Mouse (Mus musculus) hindbrain, embryonic 10.5 days (tissue): ENCODE data around the gene Atp11b. TPM values are rescaled to one million over a fixed set of nuclear protein-coding genes. Genes with fewer than 3 reads are reported as not detected.

ENCODE experiments used
- DNase-seq: peaks from one replicate; pipeline ENCODE4 v3.0.0-alpha.2; 2017; ENCODE audit warnings: low spot score
- H3K27ac ChIP-seq: fragments of 300-500 bp; sonication (generic); 2 replicates; pipeline ENCODE4 v1.5.1; 2016; ENCODE audit warnings: mild to moderate bottlenecking, moderate library complexity
- H3K27me3 ChIP-seq: fragments of 300-500 bp; sonication (generic); 2 replicates; pipeline ENCODE4 v1.6.1; 2016; ENCODE audit warnings: mild to moderate bottlenecking; ENCODE audit not compliant: poor library complexity, insufficient read depth, severe bottlenecking
- H3K36me3 ChIP-seq: fragments of 300-500 bp; sonication (generic); 2 replicates; pipeline ENCODE4 v1.6.1; 2016; ENCODE audit warnings: mild to moderate bottlenecking, moderate library complexity
- H3K4me1 ChIP-seq: fragments of 300-500 bp; sonication (generic); replicated peaks from 2 replicates; pipeline ENCODE4 v1.6.1; 2016; ENCODE audit warnings: mild to moderate bottlenecking
- H3K4me3 ChIP-seq: fragments of 300-500 bp; sonication (generic); 2 replicates; pipeline ENCODE4 v1.5.1; 2016; ENCODE audit warnings: mild to moderate bottlenecking, moderate library complexity
- H3K9me3 ChIP-seq: fragments of 300-500 bp; sonication (generic); 2 replicates; pipeline ENCODE4 v1.6.1; 2016; ENCODE audit warnings: mild to moderate bottlenecking, moderate library complexity
- WGBS: fragments of 180-500 bp; shearing (Covaris S2); methylation state at CpG from one replicate; pipeline ENCODE4 v1.1.7; 2016; 5-methylcytosine and 5-hydroxymethylcytosine counted together
- polyA plus RNA-seq: library from polyadenylated mRNA; unstranded; fragments of >200 nt; fragmentation: Nextera tagmentation; extraction: Ambion mirVana; gene quantifications from 2 replicates; pipeline ENCODE4 v1.2.1, GENCODE M21; 2016

Gene Atp11b
- polyA plus RNA-seq, 1 experiment from 2014 or later = 21.8 TPM

DNA sequence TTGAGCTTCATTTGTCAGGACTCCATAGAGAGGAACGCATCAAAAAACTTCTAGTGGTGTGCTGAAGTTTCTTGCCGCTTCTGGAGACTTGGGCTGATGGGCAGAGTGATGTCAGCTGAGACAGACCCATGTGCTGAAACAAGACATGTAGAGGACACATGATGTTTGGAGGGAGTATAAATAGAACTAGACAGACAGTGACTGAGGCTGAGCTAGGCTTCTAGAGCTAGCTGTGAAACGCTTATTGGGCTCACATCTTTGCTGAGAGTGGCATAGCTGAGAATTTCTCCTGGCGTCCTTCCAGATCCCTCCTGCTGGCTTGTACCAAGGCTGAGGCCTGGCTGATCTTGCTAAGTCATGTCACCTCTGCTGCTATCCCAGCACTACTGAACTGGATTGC is 19.4 kb upstream of the Atp11b start:
- H3K9me3 ChIP-seq = 0 out of 2 replicates have a peak, but pooled peaks cover 5% of the 10 kb centered on the region
- H3K4me1 ChIP-seq = no peaks in the 10 kb centered on the region
- no peaks in the 10 kb centered on the region for H3K36me3 ChIP-seq
- DNase-seq = no peak
- WGBS = 84% methylated on average over 4 of the region's 4 CpGs
- H3K27ac ChIP-seq = no peak overlapping the region
- H3K4me3 ChIP-seq = no peak overlapping the region
- no peaks in the 10 kb centered on the region for H3K27me3 ChIP-seq

DNA sequence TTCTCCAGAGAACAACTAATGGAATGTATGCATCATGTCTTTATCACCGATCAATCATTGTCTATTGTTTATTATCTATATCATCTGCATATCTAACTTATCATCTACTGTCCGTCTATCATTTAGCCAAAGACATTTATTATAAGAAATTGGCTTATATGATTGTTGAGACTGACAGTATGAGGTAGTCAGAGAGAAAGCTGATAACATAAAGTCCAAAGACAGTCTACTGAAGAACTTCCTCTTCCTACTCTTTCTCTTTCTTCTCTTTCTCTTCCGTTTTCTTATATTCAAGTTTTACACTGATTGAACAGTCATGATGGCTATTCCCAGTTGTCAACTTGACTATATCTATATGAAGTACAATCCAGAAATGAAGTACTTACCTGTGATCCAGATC is 15.8 kb upstream of the Atp11b start:
- DNase-seq = no peak
- Histone ChIP-seq H3K4me1 (no peaks in the 10 kb centered on the region), H3K27me3 (no peaks in the 10 kb centered on the region), H3K36me3 (no peaks in the 10 kb centered on the region), H3K27ac (no peak overlapping the region), H3K4me3 (no peak overlapping the region), H3K9me3 (0 out of 2 replicates have a peak, but pooled peaks cover 5% of the 10 kb centered on the region)
- WGBS = 89% methylated on average over 3 of the region's 3 CpGs

DNA sequence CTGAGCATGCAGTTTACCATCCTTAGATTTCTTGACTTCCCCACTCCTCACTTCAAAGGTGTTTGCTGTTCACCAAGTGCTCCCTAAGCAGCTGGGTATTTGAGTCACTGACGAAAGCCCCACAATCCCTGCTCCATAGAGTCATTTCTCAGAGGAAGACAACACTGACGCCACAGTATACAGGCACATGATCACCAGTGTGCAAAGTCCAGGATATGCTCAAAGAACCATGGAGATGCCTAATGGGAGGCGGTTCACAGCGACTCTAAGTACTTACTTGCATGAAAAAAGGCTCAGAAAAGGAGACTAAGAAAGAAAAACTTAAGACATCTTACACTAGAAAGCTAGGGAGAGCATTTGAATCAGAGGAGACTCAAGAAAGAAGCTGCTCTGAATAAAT is 8.9 kb upstream of the Atp11b start:
- 62% methylated on average over 4 of the region's 4 CpGs for WGBS
- Histone ChIP-seq H3K27me3 (no peaks in the 10 kb centered on the region), H3K36me3 (no peaks in the 10 kb centered on the region), H3K27ac (no peak overlapping the region), H3K4me1 (no peaks in the 10 kb centered on the region), H3K9me3 (no peaks in the 10 kb centered on the region), H3K4me3 (no peak overlapping the region)
- no peak for DNase-seq

DNA sequence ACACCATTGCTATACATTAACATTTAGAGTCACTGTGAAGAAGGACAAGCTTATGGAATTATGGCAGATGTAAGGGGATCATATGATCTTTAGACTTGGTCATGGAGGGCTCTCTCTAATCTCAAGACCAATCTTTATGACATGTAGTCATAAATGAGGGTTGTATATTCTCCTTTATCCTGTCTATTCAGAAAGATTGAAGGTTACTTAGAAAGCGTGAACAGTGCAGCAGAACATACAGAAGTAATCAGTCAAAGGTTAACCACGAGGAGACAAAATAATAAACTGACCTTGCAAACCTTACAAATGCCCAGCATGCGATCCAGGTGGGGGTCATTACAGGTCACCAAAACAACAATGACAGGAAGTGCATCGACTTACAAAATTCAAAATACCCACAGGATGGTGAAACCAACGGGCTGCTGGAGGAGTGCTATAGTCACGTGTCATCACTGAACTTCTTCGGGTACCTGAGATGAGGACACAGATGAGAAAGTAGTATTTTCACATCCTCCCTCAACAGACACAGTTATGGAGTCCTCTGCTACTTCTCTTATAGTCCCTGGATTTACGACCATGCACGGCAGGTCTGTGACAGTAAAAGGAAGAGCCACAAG is 7.0 kb upstream of the Atp11b start:
- no peaks in the 10 kb centered on the region for H3K9me3 ChIP-seq
- H3K27ac ChIP-seq = no peak overlapping the region
- no peak overlapping the region for H3K4me3 ChIP-seq
- DNase-seq = no peak
- no peaks in the 10 kb centered on the region for H3K27me3 ChIP-seq
- H3K4me1 ChIP-seq = no peaks in the 10 kb centered on the region
- no peaks in the 10 kb centered on the region for H3K36me3 ChIP-seq
- 69% methylated on average over 9 of the region's 9 CpGs for WGBS

DNA sequence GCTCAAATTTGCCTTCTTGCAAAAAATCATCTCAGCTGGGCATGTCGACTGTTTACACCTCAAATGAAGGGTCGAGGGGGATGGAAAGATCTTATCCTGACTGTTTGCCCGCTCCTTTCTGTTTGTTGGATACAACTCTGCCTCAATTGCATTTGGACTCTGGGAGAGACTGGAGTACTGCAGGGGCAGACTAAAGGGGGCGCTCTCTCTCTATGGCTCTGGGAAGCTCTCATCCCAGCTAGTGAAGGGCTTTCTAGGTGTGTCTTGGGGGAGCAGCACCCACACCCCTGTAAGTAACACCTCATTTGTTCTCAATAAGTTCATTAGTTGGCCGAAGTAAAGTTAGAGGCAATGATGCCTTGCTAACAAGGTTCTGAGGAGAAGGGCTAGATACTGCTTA is 3.6 kb upstream of the Atp11b start:
- DNase-seq = no peak
- WGBS = 54% methylated on average over 5 of the region's 5 CpGs

DNA sequence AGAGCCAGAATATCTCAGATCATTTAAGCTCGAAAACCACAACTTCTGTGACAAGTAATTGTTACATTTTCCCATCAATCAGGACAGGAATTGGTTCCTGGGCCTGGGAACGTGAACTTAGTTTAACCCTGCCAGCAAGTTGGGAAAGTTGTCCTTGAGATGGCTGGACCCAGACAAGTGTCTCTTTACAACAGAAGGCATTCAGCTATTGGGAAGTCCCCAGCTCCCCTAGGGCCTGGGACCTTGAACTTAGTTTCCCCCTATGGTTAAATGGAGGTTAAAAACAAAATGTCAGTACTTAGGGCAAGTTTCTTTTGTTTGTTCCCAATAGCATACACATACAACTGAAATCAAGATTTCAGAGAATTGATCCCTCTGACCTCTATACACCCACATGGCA is 2.2 kb upstream of the Atp11b start:
- Histone ChIP-seq H3K4me3 (no peak overlapping the region), H3K36me3 (no peaks in the 10 kb centered on the region), H3K27me3 (no peaks in the 10 kb centered on the region), H3K27ac (no peak overlapping the region), H3K4me1 (peaks cover 12% of the 10 kb centered on the region), H3K9me3 (no peaks in the 10 kb centered on the region)
- DNase-seq = no peak
- 70% methylated on average over 2 of the region's 2 CpGs for WGBS

More for the DNA sequence above, 3.6 kb upstream of the Atp11b start:
- peaks cover 6% of the 10 kb centered on the region for H3K4me1 ChIP-seq
- H3K4me3 ChIP-seq = no peak overlapping the region
- no peaks in the 10 kb centered on the region for H3K36me3 ChIP-seq
- H3K9me3 ChIP-seq = no peaks in the 10 kb centered on the region
- H3K27ac ChIP-seq = no peak overlapping the region
- H3K27me3 ChIP-seq = no peaks in the 10 kb centered on the region

DNA sequence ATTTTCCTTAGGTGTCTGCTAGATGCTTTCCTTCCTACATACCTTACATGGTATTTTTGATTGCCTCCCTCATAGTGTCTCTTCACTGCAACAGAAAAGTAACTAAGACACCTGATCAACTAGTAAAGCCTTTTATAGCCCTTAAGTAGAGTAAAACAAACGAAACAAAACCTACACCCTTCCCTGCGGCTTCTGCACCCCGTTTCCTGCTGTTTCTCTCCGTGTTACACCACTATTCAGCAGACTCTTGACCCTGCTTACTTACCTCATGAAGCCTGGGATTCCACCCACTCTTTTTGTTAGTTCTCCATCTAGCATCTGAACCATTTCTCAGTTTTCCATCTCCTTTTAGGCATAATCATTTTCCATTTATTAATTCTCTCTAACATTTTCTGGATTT is 8.8 kb downstream of the Atp11b start:
- Histone ChIP-seq H3K27me3 (no peaks in the 10 kb centered on the region), H3K36me3 (no peaks in the 10 kb centered on the region), H3K27ac (no peak overlapping the region), H3K4me1 (no peaks in the 10 kb centered on the region), H3K9me3 (no peaks in the 10 kb centered on the region; the same call in 1 of the 2 replicates), H3K4me3 (no peak overlapping the region)
- WGBS = 73% methylated on average over 4 of the region's 4 CpGs
- no peak for DNase-seq

DNA sequence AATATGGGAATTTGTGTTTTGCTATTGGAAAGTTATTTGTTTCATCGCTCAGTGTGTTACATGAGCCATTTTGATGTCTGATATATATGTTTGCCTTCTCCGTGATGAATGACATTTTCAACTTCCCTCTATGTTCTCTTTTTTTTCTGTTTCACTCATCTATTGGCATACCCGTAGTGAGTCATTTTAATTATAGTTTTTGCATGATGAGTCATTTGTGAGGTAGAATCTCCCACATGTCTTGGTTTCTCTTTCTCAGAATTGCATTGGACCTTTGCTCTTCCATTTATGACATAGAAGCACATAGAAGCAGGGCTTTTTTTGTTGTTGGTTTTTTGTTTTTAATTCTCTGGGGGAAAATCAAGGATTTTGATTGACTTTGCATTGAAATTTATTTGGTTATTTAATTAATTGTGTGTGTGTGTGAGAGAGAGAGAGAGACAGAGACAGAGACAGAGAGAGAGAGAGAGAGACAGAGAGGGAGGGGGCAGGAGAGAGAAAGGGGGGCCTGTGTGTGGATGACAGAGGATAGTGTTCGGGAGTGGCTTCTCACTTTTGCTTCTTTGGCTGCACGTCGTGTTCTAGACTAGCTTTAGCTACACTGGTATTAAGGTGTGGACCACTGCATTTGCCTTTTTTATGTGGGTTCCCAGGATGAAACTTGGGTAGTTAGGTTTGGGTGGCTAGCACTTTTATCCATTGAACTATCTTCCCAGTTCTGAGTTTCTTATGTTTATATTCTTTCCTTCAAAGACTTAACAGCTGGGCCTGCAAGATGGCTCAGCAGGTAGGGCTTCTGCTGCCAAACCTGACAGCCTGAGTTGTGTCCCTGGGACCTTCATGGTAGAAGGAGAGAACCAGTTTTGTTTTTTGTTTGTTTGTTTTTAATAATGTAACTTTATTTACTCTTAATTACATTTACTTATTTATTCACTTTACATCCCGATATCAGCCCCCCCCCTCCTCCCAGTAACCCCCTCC is 11.0 kb downstream of the Atp11b start:
- Histone ChIP-seq H3K27ac (no peak overlapping the region), H3K36me3 (peaks cover 5% of the 10 kb centered on the region), H3K4me1 (no peaks in the 10 kb centered on the region), H3K27me3 (no peaks in the 10 kb centered on the region), H3K9me3 (peaks cover 9% of the 10 kb centered on the region; the same call in 1 of the 2 replicates), H3K4me3 (no peak overlapping the region)
- DNase-seq = no peak
- 82% methylated on average over 7 of the region's 7 CpGs for WGBS

DNA sequence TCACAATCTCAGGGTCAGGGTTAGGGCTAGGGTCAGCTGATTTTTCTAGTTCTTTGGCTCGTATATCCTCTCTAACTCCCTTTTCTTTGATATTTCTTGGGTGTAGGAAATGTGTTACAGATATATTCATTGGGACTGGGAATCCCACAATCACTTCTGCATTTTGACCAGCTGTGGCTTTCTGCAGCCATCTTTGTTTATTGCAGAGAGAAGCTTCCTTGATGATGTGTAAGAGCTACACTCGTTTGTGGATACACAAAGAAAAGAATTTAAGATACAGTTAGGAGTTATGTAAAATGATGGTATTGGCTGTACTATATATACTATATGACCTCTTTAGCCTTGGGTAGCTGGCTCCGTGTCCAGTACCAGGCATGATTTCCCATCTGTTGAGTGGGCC is 25.8 kb downstream of the Atp11b start:
- no peak for DNase-seq
- WGBS = 81% methylated on average over 3 of the region's 3 CpGs
- Histone ChIP-seq H3K4me3 (no peak overlapping the region), H3K27ac (no peak overlapping the region), H3K36me3 (no peaks in the 10 kb centered on the region), H3K27me3 (no peaks in the 10 kb centered on the region), H3K4me1 (no peaks in the 10 kb centered on the region), H3K9me3 (no peaks in the 10 kb centered on the region)

DNA sequence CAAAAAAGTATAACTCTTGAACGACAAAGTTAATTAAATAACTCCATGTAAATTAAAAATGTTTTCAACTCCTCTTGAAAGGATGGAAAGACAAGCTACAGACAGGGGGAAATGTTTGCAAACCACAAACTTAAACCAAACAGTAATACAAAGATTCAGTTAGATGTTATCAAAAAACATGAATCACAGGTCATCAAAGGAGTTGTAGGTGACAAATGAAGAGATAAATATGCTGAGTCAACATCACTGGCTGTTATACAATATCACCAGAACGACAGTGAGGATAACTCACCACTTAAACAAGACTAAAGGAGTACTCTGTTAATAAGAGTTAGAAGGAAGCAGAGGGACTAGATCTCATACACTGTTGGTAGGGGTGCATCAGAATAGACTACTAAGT is 48.1 kb downstream of the Atp11b start:
- no peak overlapping the region for H3K27ac ChIP-seq
- H3K9me3 ChIP-seq = 0 out of 2 replicates have a peak, but pooled peaks cover 4% of the 10 kb centered on the region
- peaks cover 51% of the 10 kb centered on the region for H3K36me3 ChIP-seq
- H3K27me3 ChIP-seq = no peaks in the 10 kb centered on the region
- H3K4me1 ChIP-seq = no peaks in the 10 kb centered on the region
- DNase-seq = no peak
- H3K4me3 ChIP-seq = no peak overlapping the region
- WGBS = 89% methylated on average over 2 of the region's 2 CpGs

DNA sequence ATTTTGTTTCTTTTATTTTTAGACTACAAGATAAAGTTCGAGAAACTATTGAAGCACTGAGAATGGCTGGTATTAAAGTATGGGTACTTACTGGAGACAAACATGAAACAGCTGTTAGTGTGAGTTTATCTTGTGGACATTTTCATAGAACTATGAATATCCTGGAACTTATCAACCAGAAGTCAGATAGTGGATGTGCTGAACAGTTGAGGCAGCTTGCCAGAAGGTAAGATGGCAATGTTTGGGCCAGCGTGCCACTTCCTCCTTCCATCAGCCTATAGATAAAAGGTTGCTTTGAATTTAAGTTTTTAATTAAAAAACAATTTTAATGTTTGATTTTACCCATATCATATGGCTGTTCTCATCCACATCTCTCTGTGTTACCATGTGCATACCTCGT is 66.0 kb downstream of the Atp11b start:
- no peaks in the 10 kb centered on the region for H3K27me3 ChIP-seq
- no peaks in the 10 kb centered on the region for H3K9me3 ChIP-seq
- H3K4me1 ChIP-seq = no peaks in the 10 kb centered on the region
- 95% methylated on average over 3 of the region's 3 CpGs for WGBS
- H3K27ac ChIP-seq = no peak overlapping the region
- DNase-seq = no peak
- no peak overlapping the region for H3K4me3 ChIP-seq
- H3K36me3 ChIP-seq = peaks cover 48% of the 10 kb centered on the region

DNA sequence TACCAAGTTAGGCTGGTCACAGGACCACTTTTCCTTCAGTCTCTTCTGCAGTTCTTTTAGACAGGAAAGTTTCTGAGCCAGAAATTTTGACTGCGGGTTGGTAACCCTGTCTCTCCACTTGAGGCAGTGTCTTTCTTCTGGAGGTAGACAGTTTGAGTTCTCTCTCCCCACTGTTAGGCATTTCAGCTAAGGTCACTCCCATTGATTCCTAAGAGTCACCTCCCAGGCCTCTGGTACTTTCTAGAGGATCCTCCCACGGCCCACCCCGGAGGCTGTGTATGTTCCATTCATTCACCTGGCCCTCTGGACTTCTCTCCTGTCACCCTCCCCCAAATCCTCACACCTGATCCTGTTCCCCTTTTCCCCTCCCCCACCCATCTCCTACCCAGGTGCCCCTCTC is 68.1 kb downstream of the Atp11b start:
- Histone ChIP-seq H3K4me3 (no peak overlapping the region), H3K9me3 (no peaks in the 10 kb centered on the region), H3K4me1 (no peaks in the 10 kb centered on the region), H3K27me3 (no peaks in the 10 kb centered on the region), H3K27ac (no peak overlapping the region), H3K36me3 (peaks cover 35% of the 10 kb centered on the region)
- no peak for DNase-seq
- 93% methylated on average over 3 of the region's 3 CpGs for WGBS

DNA sequence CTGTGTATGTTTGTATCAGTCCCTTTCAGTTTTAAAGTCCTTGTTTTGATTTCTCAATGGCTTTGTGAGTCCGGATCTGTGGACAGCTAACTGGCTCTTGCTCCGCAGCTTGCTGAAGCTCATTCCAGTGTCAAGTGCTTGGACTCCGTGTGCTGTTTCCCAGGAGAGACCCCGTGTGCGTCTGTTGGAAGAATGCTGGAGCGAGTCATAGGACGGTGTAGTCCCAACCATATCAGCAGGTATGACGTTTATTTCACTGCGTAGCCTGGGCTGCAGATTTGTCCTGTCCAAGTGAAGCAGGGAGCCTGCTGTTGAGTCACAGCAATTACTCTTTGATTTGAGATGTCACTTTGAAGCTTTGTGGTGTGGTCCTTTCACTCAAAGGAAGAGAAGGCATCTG is 95.4 kb downstream of the Atp11b start:
- H3K27me3 ChIP-seq = no peaks in the 10 kb centered on the region
- no peaks in the 10 kb centered on the region for H3K4me1 ChIP-seq
- no peak overlapping the region for H3K4me3 ChIP-seq
- H3K27ac ChIP-seq = no peak overlapping the region
- DNase-seq = no peak
- H3K9me3 ChIP-seq = no peaks in the 10 kb centered on the region
- peaks cover 39% of the 10 kb centered on the region for H3K36me3 ChIP-seq
- 94% methylated on average over 9 of the region's 9 CpGs for WGBS
